Comparison of ENCODE assay signal across 14 mouse cellular contexts in genomic region chr12:81058561-81058960, GRCm38 (mm10). TPM values are rescaled to one million over a fixed set of nuclear protein-coding genes. Genes with fewer than 3 reads are reported as not detected.
DNase-seq lines count a peak whose midpoint lies in the region.
"Had no signal": no experiment of that assay in that cellular context is flagged by ENCODE, and none has a peak within 500 bp of the region (broad histone marks: within the 10 kb centered on the region; RNA-seq: fewer than 3 reads in every experiment).

No protein-coding gene starts in this region.

- intact Hi-C loops in heart, postnatal 36 days (cut with DNase I), result no loop called here

- DNase-seq in cerebellum, postnatal 10 days, result peak; percentile 18 to 50
- no peak for DNase-seq in cerebellum, adult 8-10 months
- DNase-seq in heart, adult 11 months, result peak; percentile 59
- no peak for DNase-seq in heart, postnatal 36 days
- DNase-seq: adrenal gland, adult 2 months; adrenal gland, adult 8-10 months; adrenal gland, postnatal 10 days; adrenal gland, postnatal 14 days; adrenal gland, postnatal 25 days; adrenal gland, postnatal 36 days; B cell, adult 2 months; cerebellum, adult 11 months; cerebellum, adult 11-12 months; cerebellum, adult 18-20 months had no signal

RNA-seq across cellular contexts. Expression of gene Smoc1, which starts 32.0 kb away (rescaled TPM):
- total RNA-seq in heart, postnatal 36 days (2021), result 1 to 10 TPM; 5.9 to 8.2 TPM

Comparison
In these comparisons a context has a peak if more than half of its experiments do, and no peak if none do; other contexts are left out.
1. DNase-seq: peak in cerebellum, postnatal 10 days (2 of 2) and heart, adult 11 months (single experiment); none in cerebellum, adult 8-10 months (single experiment) and heart, postnatal 36 days (0 of 2).